Mouse (Mus musculus): Measurements from ENCODE around the gene Tnpo2. TPM values are rescaled to one million over a fixed set of nuclear protein-coding genes. Genes with fewer than 3 reads are reported as not detected.
A peak's percentile ranks its signal among the peaks of the same experiment; 100 is the strongest.

The Tnpo2 gene
- total RNA-seq (2018; cell fraction: chromatin; rRNA removed) = 100 to 1,000 TPM in 8 of 26 experiments, 10 to 100 TPM in 18; 25.6 to 142 (median 84.3) TPM
- total RNA-seq (2018; cell fraction: cytosol; rRNA removed) = 10 to 100 TPM; 17.2 to 33.6 (median 27.7) TPM
- 100 to 1,000 TPM in 1 of 26 experiments, 10 to 100 TPM in 25; 23.2 to 100 (median 45.1) TPM for total RNA-seq (2018; cell fraction: nucleus; rRNA removed)
- 14.1 to 30.6 TPM (median 26.6 TPM) in 3 replicates for polyA plus RNA-seq (2018)

DNA sequence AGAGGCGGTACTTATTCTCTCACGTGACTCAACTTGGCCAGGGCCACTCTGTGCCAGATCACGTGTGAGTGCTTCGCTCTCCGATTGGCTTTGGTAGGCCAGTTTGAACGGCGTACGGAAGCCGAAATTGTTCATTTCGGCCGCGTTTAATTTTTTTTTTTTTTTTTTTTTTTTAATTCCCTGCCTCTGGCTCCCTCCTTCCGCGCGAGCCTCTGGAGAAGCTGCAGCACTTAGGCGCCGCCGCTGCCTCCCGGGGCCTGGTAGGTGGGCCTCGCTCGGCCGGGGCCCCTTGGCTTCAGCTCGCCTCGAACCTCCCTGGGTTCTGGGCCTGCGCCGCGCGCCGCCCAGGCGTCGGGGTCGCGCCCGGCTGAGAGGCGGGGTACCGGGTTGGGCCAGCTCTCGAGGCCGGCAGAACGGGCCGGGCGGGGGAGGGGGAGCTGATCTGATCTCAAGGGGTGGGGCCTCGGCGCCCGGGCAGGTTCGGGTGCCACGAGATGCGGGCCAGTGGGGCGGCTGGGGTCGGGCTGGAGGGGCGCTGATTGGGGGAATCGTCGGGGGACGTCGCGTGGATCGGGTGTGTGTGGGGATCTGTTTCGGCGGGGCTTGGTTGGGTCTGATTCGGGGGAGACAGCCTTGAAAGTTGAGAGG lies at the start of gene Tnpo2:
TSS of gene Tnpo2 (plus strand) at position 198 of the 648 bp plus-strand sequence.
- Histone ChIP-seq H3K4me3 (ENCODE audit: inconsistent target) (peak within 1 kb of the TSS; percentile 90), H3K36me3 (ENCODE audit: inconsistent target) (peaks cover 27% of the 10 kb centered on the region), H3K27ac (peak within 1 kb of the TSS; percentile 83), H3K79me2 (ENCODE audit: inconsistent target) (peaks cover 68% of the 10 kb centered on the region)
- under 1% methylated on average over 50 of the region's 59 CpGs for WGBS (ENCODE audit: missing documents)

DNA sequence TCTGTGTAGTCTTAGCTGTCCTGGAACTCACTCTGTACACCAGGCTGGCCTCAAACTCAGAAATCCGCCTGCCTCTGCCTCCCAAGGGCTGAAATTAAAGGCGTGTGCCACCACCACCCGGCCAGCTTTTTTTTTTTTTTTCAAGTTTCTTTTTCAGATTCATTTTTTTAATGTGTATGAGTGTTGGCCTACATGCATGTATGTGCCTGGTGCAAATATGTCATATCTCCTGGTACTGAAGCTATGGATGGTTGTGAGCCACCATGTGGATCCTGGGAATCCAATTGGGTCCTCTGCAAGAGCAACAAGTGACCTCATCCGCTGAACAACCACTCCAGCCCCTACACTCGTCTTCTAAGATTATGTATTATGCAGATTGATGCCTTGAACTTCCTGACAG lies 49.3 kb upstream of the Tnpo2 start:
- Histone ChIP-seq H3K79me2 (ENCODE audit: inconsistent target) (no peaks in the 10 kb centered on the region), H3K36me3 (ENCODE audit: inconsistent target) (no peaks in the 10 kb centered on the region), H3K27ac (no peak overlapping the region), H3K4me3 (ENCODE audit: inconsistent target) (no peak overlapping the region)
- WGBS (ENCODE audit: missing documents) = 96% methylated on average over 5 of the region's 5 CpGs

DNA sequence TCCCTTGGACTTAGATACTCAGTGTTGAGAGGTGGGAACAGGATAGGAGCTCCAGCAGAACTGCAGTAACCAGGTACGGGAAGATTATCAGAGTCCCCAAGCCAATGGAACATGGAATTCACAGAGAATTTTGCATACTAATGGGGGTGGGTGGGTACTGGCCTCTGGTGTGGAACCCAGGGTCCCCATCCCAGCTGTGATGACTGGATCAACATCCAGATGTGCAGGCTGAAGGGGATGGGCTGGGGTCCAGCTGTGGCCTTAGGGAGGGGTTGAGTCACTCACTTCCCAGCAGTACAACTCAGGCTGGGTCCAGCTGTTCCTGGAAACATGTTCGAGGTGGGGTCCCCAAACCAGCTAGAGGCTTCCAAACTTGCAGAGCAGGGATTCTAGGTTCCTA lies 48.8 kb upstream of the Tnpo2 start:
- no peak overlapping the region for H3K4me3 ChIP-seq (ENCODE audit: inconsistent target)
- H3K79me2 ChIP-seq (ENCODE audit: inconsistent target) = no peaks in the 10 kb centered on the region
- no peak overlapping the region for H3K27ac ChIP-seq
- 95% methylated on average over 2 of the region's 2 CpGs for WGBS (ENCODE audit: missing documents)
- no peaks in the 10 kb centered on the region for H3K36me3 ChIP-seq (ENCODE audit: inconsistent target)

DNA sequence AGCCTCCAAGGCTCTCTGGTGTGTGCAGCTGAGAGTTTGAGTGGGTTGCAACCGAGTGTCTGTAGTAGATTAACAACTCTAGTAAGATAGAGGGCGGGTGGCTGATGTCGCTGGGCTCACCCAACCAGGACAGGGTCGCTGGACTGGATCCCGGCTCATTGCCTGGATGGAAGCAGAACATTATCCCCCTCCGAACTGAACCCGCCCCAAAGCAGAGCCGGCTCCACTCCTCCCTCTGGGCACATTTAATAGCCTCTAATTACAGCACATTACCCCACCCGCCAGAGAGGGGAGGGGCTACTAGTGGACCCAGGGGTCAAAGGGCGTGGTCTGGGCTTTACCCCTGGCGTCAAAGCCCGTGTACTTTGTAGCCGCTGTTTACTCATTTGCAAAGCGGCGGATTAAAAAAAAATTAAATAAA lies 47.4 kb upstream of the Tnpo2 start:
- Histone ChIP-seq H3K36me3 (ENCODE audit: inconsistent target) (no peaks in the 10 kb centered on the region), H3K4me3 (ENCODE audit: inconsistent target) (peak overlapping the region; percentile 42; the same call in 1 of the 2 replicates), H3K27ac (peak overlapping the region; percentile 55; the same call in 1 of the 2 replicates), H3K79me2 (ENCODE audit: inconsistent target) (no peaks in the 10 kb centered on the region)
- 42% methylated on average over 15 of the region's 15 CpGs for WGBS (ENCODE audit: missing documents)

DNA sequence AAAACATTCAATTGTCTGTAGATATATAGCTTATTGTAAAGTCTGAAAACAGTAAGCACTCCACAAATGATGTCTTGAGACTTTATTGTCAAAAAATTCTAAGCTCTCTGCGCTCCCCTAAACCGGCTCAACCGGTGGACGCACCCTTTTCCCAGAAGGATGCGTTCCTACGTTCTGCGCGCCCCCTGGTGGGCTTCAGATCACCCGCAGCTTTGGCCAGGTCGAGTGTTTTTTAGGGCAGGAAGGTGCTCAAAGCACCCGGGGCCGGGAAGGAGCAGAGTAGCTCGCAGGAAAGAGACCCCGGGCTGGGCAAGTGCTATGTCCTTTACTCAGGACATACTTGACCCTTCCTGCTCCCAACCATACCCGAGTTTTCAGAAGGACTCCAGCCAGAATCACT lies 46.9 kb upstream of the Tnpo2 start:
- peak overlapping the region; percentile 55 for H3K27ac ChIP-seq
- H3K36me3 ChIP-seq (ENCODE audit: inconsistent target) = no peaks in the 10 kb centered on the region
- no peaks in the 10 kb centered on the region for H3K79me2 ChIP-seq (ENCODE audit: inconsistent target)
- peak overlapping the region; percentile 42 for H3K4me3 ChIP-seq (ENCODE audit: inconsistent target)
- 1% methylated on average over 15 of the region's 15 CpGs for WGBS (ENCODE audit: missing documents)

DNA sequence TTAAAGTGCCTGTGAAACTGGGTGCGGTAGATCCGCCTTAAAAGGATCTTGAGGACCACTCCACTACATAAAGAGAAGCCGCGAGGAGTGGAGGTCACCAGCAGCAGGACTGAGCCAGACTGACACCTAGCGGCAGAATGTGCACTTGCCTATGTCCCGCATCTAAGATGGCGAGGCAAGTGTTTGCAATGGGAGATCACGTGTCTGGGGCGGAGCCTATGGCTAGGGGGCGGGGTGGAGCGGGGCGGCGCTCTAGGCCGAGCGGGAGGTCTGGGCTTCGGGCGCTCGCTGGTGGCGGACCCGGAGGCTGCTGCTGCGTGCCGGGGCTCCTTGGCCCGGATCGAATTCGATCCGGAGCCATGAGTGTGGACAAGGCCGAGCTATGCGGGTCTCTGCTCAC lies 46.4 kb upstream of the Tnpo2 start, which contains the start of gene Hook2:
TSS of gene Hook2 (plus strand) at position 255 of the 400 bp plus-strand sequence.
- WGBS (ENCODE audit: missing documents) = under 1% methylated on average over 28 of the region's 28 CpGs
- H3K27ac ChIP-seq = peak within 1 kb of the TSS; percentile 55
- H3K36me3 ChIP-seq (ENCODE audit: inconsistent target) = no peaks in the 10 kb centered on the region
- H3K79me2 ChIP-seq (ENCODE audit: inconsistent target) = no peaks in the 10 kb centered on the region
- peak within 1 kb of the TSS; percentile 42 for H3K4me3 ChIP-seq (ENCODE audit: inconsistent target)

DNA sequence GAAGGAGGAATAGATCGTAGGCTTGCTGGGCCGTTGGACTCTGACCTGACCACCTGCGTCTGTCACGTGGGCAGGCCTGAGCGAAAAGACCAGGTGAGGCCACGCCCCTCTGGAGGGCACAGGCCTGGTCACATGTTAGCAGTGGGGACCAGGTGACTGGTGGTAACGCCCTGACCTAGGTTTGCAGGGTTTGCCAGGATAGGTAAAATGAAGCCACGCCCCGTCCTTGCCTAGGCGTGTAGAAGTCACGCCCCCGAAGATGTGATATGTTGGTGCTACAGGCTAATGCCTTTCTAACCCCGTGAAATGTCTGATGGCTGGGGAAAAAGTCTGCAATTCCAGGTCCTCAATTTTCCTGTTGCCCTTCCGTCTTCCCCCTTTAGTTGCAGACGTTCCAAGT lies 45.9 kb upstream of the Tnpo2 start:
- 10% methylated on average over 15 of the region's 15 CpGs for WGBS (ENCODE audit: missing documents)
- Histone ChIP-seq H3K4me3 (ENCODE audit: inconsistent target) (peak overlapping the region; percentile 42), H3K27ac (no peak overlapping the region), H3K36me3 (ENCODE audit: inconsistent target) (no peaks in the 10 kb centered on the region), H3K79me2 (ENCODE audit: inconsistent target) (no peaks in the 10 kb centered on the region)

DNA sequence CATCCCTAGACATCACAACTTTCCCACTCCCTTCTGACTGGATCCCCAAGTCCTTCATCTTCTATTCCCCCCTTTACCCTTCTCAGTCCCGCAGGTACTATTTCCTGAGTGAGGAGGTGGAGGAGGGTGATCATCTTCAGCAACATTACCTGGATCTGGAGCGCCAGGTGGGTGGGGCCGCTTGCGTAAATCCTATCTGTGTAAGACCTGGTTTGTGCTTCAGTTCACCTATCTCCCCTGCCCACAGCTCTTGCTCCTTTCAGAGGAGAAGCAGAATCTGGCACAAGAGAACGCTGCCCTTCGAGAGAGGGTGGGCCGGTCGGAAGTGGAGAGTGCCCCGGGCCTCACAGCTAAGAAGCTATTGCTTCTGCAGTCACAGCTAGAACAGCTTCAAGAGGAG lies 42.3 kb upstream of the Tnpo2 start:
- Histone ChIP-seq H3K27ac (no peak overlapping the region), H3K4me3 (ENCODE audit: inconsistent target) (no peak overlapping the region), H3K36me3 (ENCODE audit: inconsistent target) (no peaks in the 10 kb centered on the region), H3K79me2 (ENCODE audit: inconsistent target) (no peaks in the 10 kb centered on the region)
- whole genome bisulfite sequencing (ENCODE audit: missing documents) = 94% methylated on average over 9 of the region's 9 CpGs

DNA sequence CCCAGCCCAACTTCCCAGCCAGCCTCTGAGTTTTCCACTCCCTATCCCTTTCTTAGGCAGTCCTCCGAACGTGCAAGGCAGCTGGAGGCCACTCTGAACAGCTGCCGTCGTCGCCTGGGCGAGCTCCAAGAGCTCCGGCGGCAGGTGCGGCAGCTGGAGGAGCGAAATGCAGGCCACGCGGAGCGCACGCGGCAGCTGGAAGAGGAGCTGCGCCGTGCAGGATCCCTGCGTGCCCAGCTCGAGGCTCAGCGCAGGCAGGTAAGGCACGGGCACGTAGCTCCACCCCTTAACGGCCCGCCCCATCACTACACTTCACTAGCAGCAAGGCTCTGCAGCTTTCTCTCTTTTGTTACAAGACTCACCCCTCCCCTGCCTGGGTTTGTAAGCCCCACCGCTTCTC lies 41.0 kb upstream of the Tnpo2 start:
- H3K36me3 ChIP-seq (ENCODE audit: inconsistent target) = no peaks in the 10 kb centered on the region
- 96% methylated on average over 18 of the region's 25 CpGs for WGBS (ENCODE audit: missing documents)
- H3K79me2 ChIP-seq (ENCODE audit: inconsistent target) = no peaks in the 10 kb centered on the region
- H3K27ac ChIP-seq = no peak overlapping the region
- no peak overlapping the region for H3K4me3 ChIP-seq (ENCODE audit: inconsistent target)

DNA sequence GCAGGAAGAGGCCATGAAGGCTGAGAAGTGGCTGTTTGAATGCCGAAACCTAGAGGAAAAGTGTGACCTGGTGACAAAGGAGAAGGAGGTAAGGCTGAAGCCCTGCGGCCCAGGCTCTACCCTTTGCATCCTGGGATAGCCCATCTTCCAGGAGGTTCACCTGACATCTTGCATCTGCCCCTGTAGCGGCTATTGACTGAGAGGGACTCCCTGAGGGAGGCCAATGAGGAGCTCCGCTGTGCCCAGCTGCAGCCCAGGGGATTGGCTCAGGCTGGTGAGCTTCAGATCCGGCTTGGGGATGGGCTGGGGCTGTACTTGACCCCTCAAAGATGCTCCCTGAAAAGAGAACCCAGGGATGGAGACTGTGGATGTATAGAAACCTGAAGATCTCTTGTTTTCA lies 39.7 kb upstream of the Tnpo2 start:
- no peak overlapping the region for H3K27ac ChIP-seq
- no peaks in the 10 kb centered on the region for H3K36me3 ChIP-seq (ENCODE audit: inconsistent target)
- H3K4me3 ChIP-seq (ENCODE audit: inconsistent target) = no peak overlapping the region
- no peaks in the 10 kb centered on the region for H3K79me2 ChIP-seq (ENCODE audit: inconsistent target)
- 98% methylated on average over 5 of the region's 5 CpGs for WGBS (ENCODE audit: missing documents)

DNA sequence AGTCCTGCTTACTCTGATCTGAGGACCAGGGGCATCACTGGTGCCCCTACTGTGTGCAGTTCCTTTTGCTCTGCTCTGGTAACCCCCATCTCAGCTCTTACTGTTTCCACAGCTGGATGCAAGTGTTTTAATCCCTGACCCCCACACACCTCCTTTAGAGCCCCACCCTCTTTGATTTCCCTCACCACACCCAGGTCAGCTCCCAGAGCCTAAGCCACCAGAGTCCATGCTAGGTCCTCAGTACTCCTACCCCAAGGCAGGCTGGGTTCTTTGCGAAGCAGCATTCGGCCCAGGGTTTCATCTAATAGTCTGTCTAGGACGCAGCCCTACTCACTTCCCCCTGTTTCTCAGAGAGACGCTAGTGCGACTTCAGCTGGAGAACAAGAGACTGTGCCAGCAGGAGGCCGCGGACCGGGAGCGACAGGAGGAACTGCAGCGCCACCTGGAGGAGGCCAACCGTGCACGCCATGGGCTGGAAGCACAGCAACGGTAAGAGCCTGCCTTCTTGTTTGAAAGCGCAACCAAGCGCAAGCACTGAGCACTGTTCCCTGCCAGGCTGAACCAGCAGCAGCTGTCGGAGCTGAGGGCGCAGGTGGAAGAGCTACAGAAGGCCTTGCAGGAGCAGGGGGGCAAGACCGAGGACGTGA lies 38.9 kb upstream of the Tnpo2 start:
- no peak overlapping the region for H3K27ac ChIP-seq
- no peaks in the 10 kb centered on the region; the same call in 1 of the 2 replicates for H3K36me3 ChIP-seq (ENCODE audit: inconsistent target)
- no peaks in the 10 kb centered on the region for H3K79me2 ChIP-seq (ENCODE audit: inconsistent target)
- 13% methylated on average over 18 of the region's 19 CpGs for WGBS (ENCODE audit: missing documents)
- no peak overlapping the region for H3K4me3 ChIP-seq (ENCODE audit: inconsistent target)

DNA sequence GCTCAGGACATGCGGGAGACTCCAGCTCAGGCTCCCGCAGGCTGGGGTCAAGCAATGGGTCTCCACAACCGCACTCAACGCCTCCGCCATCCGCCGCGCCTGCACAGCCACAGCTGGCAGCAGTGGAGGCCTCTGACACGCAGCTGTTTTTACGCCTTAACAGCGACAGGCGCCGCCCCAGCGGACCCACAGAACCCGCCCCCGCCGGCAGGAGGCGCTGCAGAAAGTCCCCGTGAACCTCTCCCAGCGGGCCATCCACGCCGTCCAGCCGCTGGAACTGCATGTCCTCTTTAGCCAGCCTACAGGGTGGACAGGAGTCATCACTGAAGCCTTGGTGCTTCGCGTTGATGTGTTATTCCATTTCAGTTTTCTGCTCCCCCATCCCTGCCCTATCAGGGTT lies 29.0 kb upstream of the Tnpo2 start:
- Histone ChIP-seq H3K36me3 (ENCODE audit: inconsistent target) (no peaks in the 10 kb centered on the region; the same call in 1 of the 2 replicates), H3K79me2 (ENCODE audit: inconsistent target) (no peaks in the 10 kb centered on the region), H3K27ac (no peak overlapping the region), H3K4me3 (ENCODE audit: inconsistent target) (no peak overlapping the region)
- WGBS (ENCODE audit: missing documents) = 34% methylated on average over 25 of the region's 25 CpGs

DNA sequence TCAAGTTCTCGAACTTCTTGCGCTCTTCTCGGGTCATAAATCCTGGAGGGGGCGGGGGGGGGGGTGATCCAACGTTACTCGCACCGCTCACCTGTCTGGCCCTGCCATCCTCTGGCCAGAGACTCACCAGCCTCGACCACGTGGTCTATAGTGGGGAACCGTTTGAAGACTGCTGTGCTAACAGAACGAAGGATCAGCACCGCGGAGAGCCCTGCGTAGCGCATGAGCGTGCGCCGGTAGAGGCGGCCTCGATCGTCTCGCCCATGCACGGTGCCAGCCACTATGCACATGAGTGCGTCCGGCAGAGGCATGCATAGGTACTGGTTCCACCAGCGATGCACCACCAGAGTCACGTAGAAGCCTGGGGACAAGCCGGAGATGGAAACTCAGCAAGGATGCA lies 25.5 kb upstream of the Tnpo2 start:
- Histone ChIP-seq H3K27ac (no peak overlapping the region), H3K4me3 (ENCODE audit: inconsistent target) (no peak overlapping the region), H3K36me3 (ENCODE audit: inconsistent target) (no peaks in the 10 kb centered on the region), H3K79me2 (ENCODE audit: inconsistent target) (no peaks in the 10 kb centered on the region)
- WGBS (ENCODE audit: missing documents) = 15% methylated on average over 28 of the region's 28 CpGs

DNA sequence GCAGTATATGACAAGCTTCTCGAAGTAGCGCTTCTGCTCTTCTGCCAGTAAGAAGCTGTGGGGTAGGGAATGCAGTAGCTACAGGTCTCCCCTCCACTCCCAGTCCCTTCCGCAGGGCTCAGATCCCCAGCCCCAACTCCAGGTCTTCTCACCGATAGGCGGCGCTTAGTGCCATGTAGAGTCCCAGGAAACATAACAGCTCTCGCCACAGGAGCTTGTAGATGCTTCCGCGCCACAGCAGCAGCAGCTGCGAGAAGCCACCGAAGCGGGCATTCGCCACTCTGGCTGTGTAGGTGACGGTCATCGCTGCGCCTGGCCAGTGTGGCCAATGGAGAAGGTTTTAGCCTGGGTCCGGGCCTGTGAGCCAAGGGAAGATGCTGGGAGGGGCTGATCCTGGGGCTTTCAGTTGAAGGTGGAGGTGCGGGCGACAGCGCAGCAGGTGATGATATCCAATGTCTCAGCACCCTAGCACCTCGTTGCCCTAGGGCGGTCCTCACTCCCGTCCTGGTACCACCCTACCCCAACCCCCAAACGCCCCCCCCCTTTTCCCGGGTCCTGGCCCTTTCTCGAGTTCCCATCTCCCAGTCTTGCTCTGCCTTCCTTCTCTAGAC lies 23.4 kb upstream of the Tnpo2 start:
- peaks cover 10% of the 10 kb centered on the region for H3K36me3 ChIP-seq (ENCODE audit: inconsistent target)
- H3K27ac ChIP-seq = no peak overlapping the region
- 9% methylated on average over 25 of the region's 26 CpGs for WGBS (ENCODE audit: missing documents)
- no peak overlapping the region for H3K4me3 ChIP-seq (ENCODE audit: inconsistent target)
- no peaks in the 10 kb centered on the region for H3K79me2 ChIP-seq (ENCODE audit: inconsistent target)

DNA sequence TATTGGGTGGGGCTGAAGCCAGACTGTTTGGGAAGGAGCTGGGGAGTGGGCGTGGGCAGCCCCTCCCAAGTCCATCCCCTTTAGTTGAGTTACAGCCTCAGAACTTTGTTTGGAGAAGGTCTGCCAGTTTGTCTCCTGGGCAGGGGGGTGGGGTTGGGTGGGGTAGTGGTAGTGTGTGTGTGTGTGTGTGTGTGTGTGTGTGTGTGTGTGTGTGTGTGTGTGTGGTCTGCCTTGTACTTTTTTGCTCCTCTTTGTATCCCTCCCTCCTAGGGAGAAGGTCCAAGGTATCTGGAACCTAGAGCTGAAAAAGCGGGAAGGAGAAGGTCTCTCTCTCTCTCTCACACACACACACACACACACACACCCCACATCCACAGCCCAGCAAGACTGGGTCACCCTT lies 22.3 kb upstream of the Tnpo2 start, which contains the start of gene Best2:
TSS of gene Best2 (minus strand) at position 101 of the 400 bp plus-strand sequence.
- peaks cover 21% of the 10 kb centered on the region for H3K36me3 ChIP-seq (ENCODE audit: inconsistent target)
- H3K27ac ChIP-seq = no peak within 1 kb of the TSS
- no peaks in the 10 kb centered on the region for H3K79me2 ChIP-seq (ENCODE audit: inconsistent target)
- H3K4me3 ChIP-seq (ENCODE audit: inconsistent target) = no peak within 1 kb of the TSS
- 70% methylated on average over 1 of the region's 2 CpGs for WGBS (ENCODE audit: missing documents)

Data from macrophage (primary cell).